Mouse (Mus musculus) lung, postnatal 4 days (tissue): Measurements from ENCODE around the gene Actl7a.

Source experiments
- DNase-seq, 2 experiments: peaks; one replicate each; pipeline ENCODE4 v3.0.0; 2021

The Actl7a gene

DNA sequence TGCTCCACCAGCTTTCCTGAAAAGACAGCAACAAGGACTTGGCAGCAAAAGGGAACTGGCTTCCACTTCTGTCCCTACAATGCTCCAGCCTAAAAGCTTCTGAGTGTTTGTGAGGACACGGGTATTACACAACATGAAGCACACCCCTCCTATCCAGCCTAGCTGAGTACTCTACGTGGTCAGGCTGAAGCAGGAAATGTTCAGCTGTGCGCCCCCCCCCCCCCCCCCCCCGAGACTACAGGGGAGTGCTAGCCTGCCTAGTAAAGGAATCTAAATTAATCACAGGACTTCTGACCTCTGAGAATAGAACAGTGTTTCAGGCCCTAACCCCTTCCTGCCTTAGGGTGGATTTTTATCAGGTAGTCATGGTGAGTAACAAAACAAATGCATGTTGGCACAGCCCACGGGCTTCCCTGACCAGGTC is 24.7 kb downstream of the Actl7a start:
- DNase-seq, result peak; percentile 26 to 34

DNA sequence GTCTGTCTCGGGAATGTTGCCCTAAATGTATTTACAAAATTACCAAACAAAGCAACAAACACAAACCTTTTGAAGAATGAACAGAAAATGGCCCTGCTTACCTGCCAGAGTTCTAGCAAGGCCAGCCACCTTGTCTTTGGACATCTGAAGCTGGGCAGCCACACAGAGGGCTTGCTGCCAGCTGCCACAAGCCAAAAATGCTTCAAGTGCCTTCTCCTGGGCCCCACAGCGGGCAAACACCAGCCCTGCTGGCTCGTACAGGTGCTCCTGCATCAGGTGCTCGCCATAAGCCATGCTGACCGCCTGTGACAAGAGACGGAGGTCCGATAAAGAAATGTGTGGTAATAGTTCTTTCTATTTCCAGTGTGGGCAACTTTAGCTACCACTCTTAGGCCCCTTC is 25.7 kb downstream of the Actl7a start:
- peak; percentile 38 to 74 for DNase-seq

DNA sequence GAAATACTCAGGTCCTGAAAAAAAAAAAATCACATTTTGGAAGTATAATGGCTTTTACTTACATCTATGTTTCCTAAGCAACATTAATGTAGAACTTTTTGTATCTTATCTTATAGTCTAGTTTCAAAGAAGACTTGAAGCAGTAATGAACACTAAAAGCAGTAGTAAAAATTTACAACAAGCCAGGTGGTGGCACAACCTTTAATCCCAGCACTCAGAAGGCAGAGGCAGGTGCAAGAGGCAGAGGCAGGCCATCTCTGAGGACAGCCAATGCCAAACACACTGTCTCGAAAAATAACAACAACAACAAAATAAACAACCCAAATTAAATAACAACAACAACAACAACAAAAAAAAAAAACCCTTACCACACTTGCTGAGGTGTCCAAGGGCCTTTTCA is 27.9 kb downstream of the Actl7a start:
- no peak for DNase-seq

DNA sequence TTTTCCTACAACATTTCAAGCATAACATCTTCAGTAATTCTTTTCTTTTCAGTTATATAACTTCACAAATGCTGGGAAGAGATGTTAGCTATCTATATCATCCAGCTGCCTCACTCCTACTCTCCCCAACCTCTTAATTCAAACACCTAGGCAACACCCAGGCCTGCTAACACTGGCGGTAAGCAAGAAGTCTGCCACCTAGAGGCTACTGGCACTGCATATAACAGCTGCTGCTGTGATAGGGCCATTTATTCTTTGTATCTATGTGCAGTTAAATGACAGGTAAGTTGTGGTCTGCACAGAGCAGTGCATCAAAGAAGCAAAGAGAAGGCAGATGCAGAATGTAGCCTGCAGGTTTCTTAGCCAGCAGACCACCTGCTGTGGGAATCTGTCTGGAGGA is 48.2 kb downstream of the Actl7a start:
- peak in 1 of 2 experiments; percentile 7 for DNase-seq
